Mouse (Mus musculus) lung, embryonic 14.5 days (tissue): ENCODE data around the gene Ahr. TPM values are rescaled to one million over a fixed set of nuclear protein-coding genes. Genes with fewer than 3 reads are reported as not detected.

Source experiments
- ATAC-seq: fragments of 200-750 bp; cut with Nextera tagmentation; 2 replicates; pipeline ENCODE4 v1.8.0; 2017; ENCODE audit warnings: mild to moderate bottlenecking, moderate TSS enrichment, moderate library complexity; ENCODE audit not compliant: insufficient read depth
- DNase-seq: peaks from one replicate; pipeline ENCODE4 v3.0.0-alpha.2; 2015
- H3K27ac ChIP-seq: fragments of 300-500 bp; sonication (generic); 2 replicates; pipeline ENCODE4 v1.5.1; 2014; ENCODE audit warnings: low read depth, mild to moderate bottlenecking, moderate library complexity
- H3K27me3 ChIP-seq: fragments of 300-500 bp; sonication (generic); 2 replicates; pipeline ENCODE4 v1.6.1; 2014; ENCODE audit warnings: low read length, control low read depth; ENCODE audit not compliant: insufficient read depth
- H3K36me3 ChIP-seq: fragments of 300-500 bp; sonication (generic); 2 replicates; pipeline ENCODE4 v1.6.1; 2014; ENCODE audit warnings: control low read depth; ENCODE audit not compliant: insufficient read depth
- H3K4me1 ChIP-seq: fragments of 300-500 bp; sonication (generic); 2 replicates; pipeline ENCODE4 v1.6.1; 2014; ENCODE audit warnings: antibody characterized with exemption, control low read depth; ENCODE audit not compliant: insufficient read depth
- H3K4me2 ChIP-seq: fragments of 300-500 bp; sonication (generic); 2 replicates; pipeline ENCODE4 v1.6.1; 2014; ENCODE audit warnings: mild to moderate bottlenecking
- H3K4me3 ChIP-seq: fragments of 300-500 bp; sonication (generic); 2 replicates; pipeline ENCODE4 v1.5.1; 2014; ENCODE audit warnings: low read depth, low read length
- H3K9ac ChIP-seq: fragments of 300-500 bp; sonication (generic); 2 replicates; pipeline ENCODE4 v1.6.1; 2014
- H3K9me3 ChIP-seq: fragments of 300-500 bp; sonication (generic); 2 replicates; pipeline ENCODE4 v1.6.1; 2016; ENCODE audit warnings: low read depth, low read length, control low read depth
- CTCF ChIP-seq: IDR thresholded peaks from 2 replicates; pipeline ENCODE4 v1.5.1; 2016; ENCODE audit warnings: antibody characterized with exemption, low read depth
- WGBS: fragments of 180-500 bp; shearing (Covaris S2); extraction: QIAGEN DNeasy Blood & Tissue Kit; methylation state at CpG from one replicate; pipeline ENCODE4 v1.1.7; 2014; 5-methylcytosine and 5-hydroxymethylcytosine counted together
- polyA plus RNA-seq: library from polyadenylated mRNA; unstranded; fragments of >200 nt; fragmentation: Nextera tagmentation; extraction: Ambion mirVana; gene quantifications from 2 replicates; pipeline ENCODE4 v1.2.1, GENCODE M21; 2014

Ahr gene
- polyA plus RNA-seq, result 21.5 and 24.1 TPM in 2 replicates

DNA sequence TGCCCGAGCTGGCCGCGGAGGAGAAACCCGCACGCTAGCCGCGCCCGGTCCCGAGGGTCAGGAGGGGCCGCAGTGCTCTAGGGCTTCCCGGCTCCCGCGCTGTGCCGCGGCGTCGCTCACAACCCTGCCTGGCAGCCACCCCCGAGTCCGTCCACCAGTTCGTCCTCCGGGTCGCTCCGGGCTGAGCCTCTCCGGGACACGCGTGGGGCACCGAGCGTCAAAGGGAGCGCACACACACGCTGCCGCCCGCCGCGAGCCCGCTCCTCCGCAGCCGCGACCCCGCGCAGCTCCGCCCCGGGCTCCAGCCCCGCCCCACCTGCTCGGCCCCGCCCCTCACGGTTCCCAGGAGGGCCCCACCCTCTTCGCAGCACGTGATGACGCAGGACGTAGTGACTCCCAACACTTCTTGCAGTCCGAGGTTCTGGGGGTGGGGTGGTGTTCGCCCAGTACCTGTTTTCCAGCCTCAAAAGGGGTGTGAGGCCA lies at the start of gene Ahr:
Ahr (minus strand) TSS at position 285 of the 483 bp plus-strand sequence.
- TF ChIP-seq CTCF, result no peak
- Histone ChIP-seq H3K4me1 (no peaks in the 10 kb centered on the region), H3K36me3 (no peaks in the 10 kb centered on the region), H3K27ac (peak within 1 kb of the TSS; percentile 65), H3K27me3 (peaks cover 6% of the 10 kb centered on the region; the same call in 1 of the 2 replicates), H3K9me3 (no peaks in the 10 kb centered on the region), H3K9ac (peak within 1 kb of the TSS; percentile 71), H3K4me3 (peak within 1 kb of the TSS; percentile 72), H3K4me2 (peak within 1 kb of the TSS; percentile 97)
- DNase-seq (peak; percentile 85), ATAC-seq (peak; percentile 93)
- under 1% methylated on average over 48 of the region's 52 CpGs for WGBS

DNA sequence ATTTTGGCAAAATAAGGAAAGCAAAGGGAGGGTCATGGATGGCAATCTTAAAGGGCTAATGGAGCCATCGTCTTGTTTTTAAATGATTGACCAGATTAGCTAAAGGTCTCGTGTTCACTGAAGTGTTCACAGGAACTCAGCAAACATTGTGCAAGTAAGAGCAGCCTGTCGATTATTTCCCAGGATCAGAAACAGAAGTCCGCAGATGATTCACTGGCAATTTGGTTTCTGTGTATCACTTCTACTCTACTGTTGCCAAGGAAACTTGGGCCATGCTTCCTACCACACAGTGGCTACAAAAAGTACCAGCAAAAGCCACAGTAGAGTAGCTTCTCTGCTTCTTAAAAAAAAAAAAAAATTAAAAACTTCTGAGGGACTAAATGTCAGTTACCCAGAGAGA lies 44.0 kb upstream of the Ahr start:
- Histone ChIP-seq H3K27ac (no peak overlapping the region), H3K9ac (no peak overlapping the region), H3K27me3 (no peaks in the 10 kb centered on the region), H3K4me2 (no peak overlapping the region), H3K9me3 (no peaks in the 10 kb centered on the region), H3K36me3 (no peaks in the 10 kb centered on the region), H3K4me1 (no peaks in the 10 kb centered on the region), H3K4me3 (no peak overlapping the region)
- 57% methylated on average over 4 of the region's 4 CpGs for WGBS
- DNase-seq, result no peak
- no peak for ATAC-seq
- no peak for TF ChIP-seq CTCF

DNA sequence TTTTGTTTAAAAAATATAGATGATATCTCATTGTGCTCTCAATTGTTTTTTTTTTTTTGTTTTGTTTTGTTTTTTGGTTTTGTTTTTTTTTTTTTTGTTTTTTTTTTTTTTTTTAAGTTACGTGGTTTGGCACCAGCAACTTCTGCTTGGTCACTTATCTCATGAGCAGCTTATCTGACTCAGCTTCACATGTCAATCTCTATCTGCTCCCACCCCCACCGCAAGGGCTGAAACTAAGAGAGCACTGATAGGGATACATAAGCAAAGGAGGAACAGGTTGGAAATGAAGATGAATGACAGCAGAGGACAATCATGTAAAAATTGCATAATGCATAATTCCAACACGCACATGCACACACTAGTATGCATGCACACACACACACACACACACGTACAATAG lies 41.3 kb upstream of the Ahr start:
- no peak overlapping the region for H3K9ac ChIP-seq
- 73% methylated on average over 4 of the region's 4 CpGs for WGBS
- H3K36me3 ChIP-seq, result no peaks in the 10 kb centered on the region
- no peaks in the 10 kb centered on the region for H3K4me1 ChIP-seq
- H3K4me2 ChIP-seq, result no peak overlapping the region
- no peaks in the 10 kb centered on the region for H3K27me3 ChIP-seq
- no peaks in the 10 kb centered on the region for H3K9me3 ChIP-seq
- no peak for DNase-seq
- no peak overlapping the region for H3K4me3 ChIP-seq
- no peak overlapping the region for H3K27ac ChIP-seq
- no peak for ATAC-seq
- TF ChIP-seq CTCF, result no peak

DNA sequence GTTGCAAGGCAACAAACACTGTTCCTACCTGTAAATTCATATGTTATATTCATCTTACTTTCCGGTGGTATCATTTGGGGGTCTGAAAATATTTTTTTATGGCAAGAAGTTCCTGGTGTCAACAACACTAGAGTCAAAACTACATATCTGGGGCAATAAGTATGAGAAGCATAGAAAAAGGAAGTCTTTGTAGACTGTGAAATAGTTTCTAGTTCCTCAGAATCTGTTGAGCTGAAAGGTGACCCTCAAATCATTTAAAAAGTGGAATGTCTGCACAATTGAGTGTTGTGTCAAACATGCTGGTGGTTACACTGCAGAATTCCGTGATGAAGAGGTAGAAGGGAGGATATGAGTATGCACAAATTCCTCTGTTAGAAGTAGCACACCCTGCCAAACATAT lies 38.9 kb upstream of the Ahr start:
- DNase-seq, result no peak
- H3K36me3 ChIP-seq, result no peaks in the 10 kb centered on the region
- no peaks in the 10 kb centered on the region for H3K27me3 ChIP-seq
- TF ChIP-seq CTCF, result no peak
- no peak for ATAC-seq
- no peak overlapping the region for H3K9ac ChIP-seq
- no peak overlapping the region for H3K27ac ChIP-seq
- H3K9me3 ChIP-seq, result no peaks in the 10 kb centered on the region
- no peaks in the 10 kb centered on the region for H3K4me1 ChIP-seq
- 37% methylated on average over 2 of the region's 2 CpGs for WGBS
- H3K4me3 ChIP-seq, result no peak overlapping the region
- H3K4me2 ChIP-seq, result no peak overlapping the region

DNA sequence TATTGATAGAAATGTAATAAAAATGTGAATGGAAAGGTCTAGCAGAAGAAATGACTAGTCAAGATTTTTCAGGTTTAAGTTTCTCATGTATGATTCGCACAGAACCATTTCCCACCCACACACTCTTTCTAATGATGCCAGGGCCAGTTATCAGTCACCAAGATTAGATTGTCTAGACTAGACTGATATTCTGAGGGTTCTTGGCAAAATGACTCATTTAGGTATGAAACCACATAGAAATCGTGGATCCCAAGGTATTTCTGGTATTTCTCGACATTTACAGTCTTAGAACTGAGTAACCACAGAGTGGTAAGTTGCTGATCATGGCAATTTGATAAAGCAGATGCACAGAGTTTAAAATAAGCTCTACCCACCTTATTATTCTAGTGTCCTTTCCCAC lies 28.0 kb upstream of the Ahr start:
- Histone ChIP-seq H3K9me3 (no peaks in the 10 kb centered on the region), H3K27me3 (no peaks in the 10 kb centered on the region), H3K36me3 (no peaks in the 10 kb centered on the region), H3K4me3 (no peak overlapping the region), H3K27ac (no peak overlapping the region), H3K4me2 (no peak overlapping the region), H3K9ac (no peak overlapping the region), H3K4me1 (no peaks in the 10 kb centered on the region)
- no peak for ATAC-seq
- TF ChIP-seq CTCF, result no peak
- 75% methylated on average over 3 of the region's 3 CpGs for WGBS
- no peak for DNase-seq

DNA sequence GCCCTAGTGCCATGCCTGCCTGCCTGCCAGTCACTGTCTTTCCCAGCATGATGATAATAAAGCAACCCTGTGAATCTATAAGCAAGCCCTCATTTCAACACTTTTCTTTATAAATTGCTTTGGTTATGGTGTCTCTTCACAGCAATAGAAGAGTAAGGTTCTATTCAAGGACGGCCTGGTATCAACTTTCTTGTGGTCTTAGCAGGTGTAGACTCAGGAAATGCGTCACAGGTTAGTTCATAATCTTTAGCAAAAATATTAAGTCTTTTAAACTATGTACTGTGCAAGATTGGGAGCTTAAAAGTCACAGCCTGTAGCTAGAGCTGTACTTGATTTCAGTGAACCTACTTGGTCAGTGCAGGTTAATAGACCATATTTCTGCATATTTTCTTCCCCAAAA lies 24.0 kb upstream of the Ahr start:
- H3K9ac ChIP-seq, result no peak overlapping the region
- no peaks in the 10 kb centered on the region for H3K9me3 ChIP-seq
- no peak for DNase-seq
- no peaks in the 10 kb centered on the region for H3K27me3 ChIP-seq
- no peak for TF ChIP-seq CTCF
- H3K4me3 ChIP-seq, result no peak overlapping the region
- H3K4me1 ChIP-seq, result no peaks in the 10 kb centered on the region
- no peaks in the 10 kb centered on the region for H3K36me3 ChIP-seq
- WGBS, result 74% methylated on average over 2 of the region's 2 CpGs
- no peak overlapping the region for H3K4me2 ChIP-seq
- no peak for ATAC-seq
- H3K27ac ChIP-seq, result no peak overlapping the region

DNA sequence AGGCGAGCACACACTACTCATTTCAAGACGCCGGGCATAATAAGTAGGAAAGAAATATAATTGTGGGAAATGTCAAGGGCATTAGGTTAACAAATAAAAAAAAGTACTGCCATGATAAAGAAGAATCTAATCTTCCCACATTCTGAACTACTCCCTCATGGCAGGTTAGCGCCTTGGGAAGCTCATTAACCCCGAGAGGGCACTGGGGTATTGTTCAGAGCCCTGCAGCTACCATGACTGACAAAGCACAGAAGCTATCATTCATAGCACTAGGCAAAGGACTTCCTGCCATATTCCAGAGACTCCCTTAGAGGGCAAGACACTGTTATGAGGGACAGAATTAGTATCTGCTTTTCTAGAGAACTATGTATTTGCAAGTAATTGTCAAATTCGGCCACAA lies 21.1 kb upstream of the Ahr start:
- H3K36me3 ChIP-seq, result no peaks in the 10 kb centered on the region
- H3K4me2 ChIP-seq, result no peak overlapping the region
- H3K4me1 ChIP-seq, result no peaks in the 10 kb centered on the region
- H3K9me3 ChIP-seq, result peaks cover 3% of the 10 kb centered on the region; the same call in 1 of the 2 replicates
- H3K27me3 ChIP-seq, result no peaks in the 10 kb centered on the region
- ATAC-seq, result no peak
- peak; percentile 31 for DNase-seq
- 67% methylated on average over 6 of the region's 6 CpGs for WGBS
- H3K27ac ChIP-seq, result no peak overlapping the region
- H3K9ac ChIP-seq, result no peak overlapping the region
- H3K4me3 ChIP-seq, result no peak overlapping the region
- no peak for TF ChIP-seq CTCF

DNA sequence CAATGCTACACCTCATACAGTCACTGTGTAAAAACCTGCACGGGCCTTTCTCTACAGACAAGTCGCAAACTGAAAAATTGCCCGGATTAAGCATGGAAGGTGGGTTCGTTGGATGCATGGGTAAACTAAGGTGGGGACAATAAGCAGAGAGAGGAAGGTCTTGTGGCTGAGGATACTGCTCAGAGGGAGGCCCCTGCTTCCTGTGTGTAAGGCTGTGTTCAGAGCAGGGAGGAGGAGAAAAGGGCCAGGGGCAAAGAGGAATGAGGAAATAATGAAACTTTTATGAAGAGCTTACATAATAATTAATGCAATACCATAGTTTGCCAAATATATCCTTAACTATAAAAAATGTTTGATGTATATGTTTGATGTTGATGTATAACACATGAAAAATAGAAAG lies 19.5 kb upstream of the Ahr start:
- H3K9ac ChIP-seq, result no peak overlapping the region
- no peak overlapping the region for H3K4me3 ChIP-seq
- TF ChIP-seq CTCF, result no peak
- H3K9me3 ChIP-seq, result peaks cover 5% of the 10 kb centered on the region; the same call in 1 of the 2 replicates
- no peak overlapping the region for H3K4me2 ChIP-seq
- no peak overlapping the region for H3K27ac ChIP-seq
- no peaks in the 10 kb centered on the region for H3K4me1 ChIP-seq
- H3K27me3 ChIP-seq, result no peaks in the 10 kb centered on the region
- no peaks in the 10 kb centered on the region for H3K36me3 ChIP-seq
- 82% methylated on average over 4 of the region's 4 CpGs for WGBS
- ATAC-seq (no peak), DNase-seq (no peak)
